Comparison of ENCODE assay signal across 8 mouse cellular contexts in genomic region chr12:76649708-76650687, GRCm38 (mm10).
DNase-seq lines count a peak whose midpoint lies in the region; TF ChIP-seq lines count a peak whose summit lies in the region.

No protein-coding gene starts in this region.

- H3K4me1 ChIP-seq in cerebellum, adult 2 months (ENCODE audit: control insufficient read depth, insufficient read depth, low read length), result peaks cover 42% of the 10 kb centered on the region

- H3K27ac ChIP-seq in cerebellum, adult 2 months (ENCODE audit: insufficient read depth, low read length), result no peak overlapping the region; the same call in 1 of the 2 replicates

- H3K27me3 ChIP-seq in cerebellum, adult 2 months (ENCODE audit: control insufficient read depth, insufficient read depth, low read length), result no peaks in the 10 kb centered on the region

- DNase-seq in T-cell, adult 2 months (ENCODE audit: low spot score), result peak; percentile 55
- peak; percentile 86 for DNase-seq in cerebellum, adult 2 months
- peak; percentile 33 to 61 for DNase-seq in frontal cortex, postnatal 10 days (ENCODE audit: low spot score in 2 of 2)
- peak; percentile 82 for DNase-seq in heart, postnatal 4 days
- peak; percentile 49 for DNase-seq in layer of hippocampus, adult 9-11 months
- peak; percentile 71 to 76 for DNase-seq in lung, postnatal 4 days
- peak; percentile 79 for DNase-seq in retina, postnatal 1 day
- DNase-seq in urinary bladder, postnatal 14 days (ENCODE audit: low spot score), result peak; percentile 75

- WGBS in cerebellum, adult 2 months, result 8% methylated on average over 16 of the region's 16 CpGs

- TF ChIP-seq POLR2A in cerebellum, adult 2 months (IDR thresholded peaks at IDR 0.05; ENCODE audit: borderline replicate concordance, insufficient read depth, low read length), result no peak

- no peak overlapping the region for H3K4me3 ChIP-seq in cerebellum, adult 2 months (replicated peaks; ENCODE audit: insufficient read depth, low read depth, low read length)

- peak; percentile 93 for TF ChIP-seq CTCF in cerebellum, adult 2 months (IDR thresholded peaks at IDR 0.05; ENCODE audit: borderline replicate concordance, insufficient read depth, low read depth, low read length)
